Mouse (Mus musculus): Measurements from ENCODE around the gene Ocln. TPM values are rescaled to one million over a fixed set of nuclear protein-coding genes. Genes with fewer than 3 reads are reported as not detected.
"Not testable (repeated sequence)": the region's sequence is repeated elsewhere in the genome, so short reads cannot be mapped to it uniquely, and the experiment has no call there.

Gene Ocln
- polyA plus RNA-seq, 1 experiment from 2014 or later = 38.5 TPM

DNA sequence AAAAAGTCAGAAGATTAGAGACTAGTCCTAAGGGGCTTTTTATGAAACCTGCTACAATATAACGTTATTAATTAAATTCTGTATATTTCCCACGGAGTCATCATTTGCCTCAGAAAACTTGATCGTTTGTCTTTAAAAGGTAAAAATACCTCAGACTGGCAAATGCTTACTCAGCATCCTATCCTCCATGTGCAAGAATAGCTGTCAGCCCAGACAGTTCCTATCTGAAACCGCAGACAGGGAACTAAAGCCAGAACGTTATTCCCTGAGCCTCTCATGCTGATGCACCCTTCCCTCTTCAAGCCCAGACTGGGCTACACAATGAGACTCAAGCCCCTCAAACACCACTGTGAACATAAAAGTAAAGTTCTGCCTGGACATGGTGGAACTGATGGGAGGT is 62.1 kb downstream of the Ocln start:
- Histone ChIP-seq H3K27ac (ENCODE audit: low read length) (no peak overlapping the region), H3K4me2 (ENCODE audit: low read depth, low read length) (no peak overlapping the region), H3K36me3 (ENCODE audit: control insufficient read depth, insufficient read depth, low read length) (peaks cover 15% of the 10 kb centered on the region), H3K9me3 (ENCODE audit: control insufficient read depth, low read length) (no peaks in the 10 kb centered on the region), H3K4me1 (replicated peaks; ENCODE audit: control insufficient read depth, insufficient read depth, low read length) (peaks cover 11% of the 10 kb centered on the region), H3K4me3 (ENCODE audit: low read length) (no peak overlapping the region), H3K27me3 (ENCODE audit: control insufficient read depth, insufficient read depth, low read depth, low read length) (no peaks in the 10 kb centered on the region), H3K9ac (ENCODE audit: low read length) (no peak overlapping the region)
- WGBS = 87% methylated on average over 5 of the region's 5 CpGs
- no peak for ATAC-seq (ENCODE audit: low read depth)

DNA sequence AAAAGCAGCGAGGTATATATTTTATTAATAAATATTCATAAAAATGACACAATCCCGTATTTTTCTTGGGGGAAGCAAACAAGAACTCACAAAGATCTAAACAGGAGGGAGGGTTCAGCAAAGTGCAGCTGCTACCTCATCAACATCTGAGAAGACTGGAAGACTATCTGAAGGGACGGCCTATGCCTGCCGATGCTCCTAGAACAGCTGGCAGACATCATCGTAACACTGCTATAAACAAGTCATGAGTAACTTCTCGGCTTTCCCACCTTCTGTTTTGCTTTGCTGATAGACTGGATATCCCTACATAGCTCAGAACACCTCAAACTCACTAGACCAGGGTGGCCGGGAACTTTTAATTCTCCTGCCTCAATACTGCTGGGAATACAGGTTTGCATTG is 68.9 kb downstream of the Ocln start:
- H3K9me3 ChIP-seq (ENCODE audit: control insufficient read depth, low read length) = no peaks in the 10 kb centered on the region
- H3K27me3 ChIP-seq (ENCODE audit: control insufficient read depth, insufficient read depth, low read depth, low read length) = no peaks in the 10 kb centered on the region
- H3K4me3 ChIP-seq (ENCODE audit: low read length) = no peak overlapping the region
- WGBS = 61% methylated on average over 7 of the region's 7 CpGs
- H3K9ac ChIP-seq (ENCODE audit: low read length) = no peak overlapping the region
- no peak for ATAC-seq (ENCODE audit: low read depth)
- peaks cover 27% of the 10 kb centered on the region for H3K36me3 ChIP-seq (ENCODE audit: control insufficient read depth, insufficient read depth, low read length)
- H3K4me1 ChIP-seq (replicated peaks; ENCODE audit: control insufficient read depth, insufficient read depth, low read length) = no peaks in the 10 kb centered on the region
- H3K4me2 ChIP-seq (ENCODE audit: low read depth, low read length) = no peak overlapping the region
- H3K27ac ChIP-seq (ENCODE audit: low read length) = no peak overlapping the region

- Histone ChIP-seq H3K27me3 (ENCODE audit: control insufficient read depth, insufficient read depth, low read depth, low read length) (no peaks in the 10 kb centered on the region), H3K9ac (ENCODE audit: low read length) (no peak overlapping the region), H3K4me3 (ENCODE audit: low read length) (no peak overlapping the region), H3K4me2 (ENCODE audit: low read depth, low read length) (no peak overlapping the region), H3K9me3 (ENCODE audit: control insufficient read depth, low read length) (no peaks in the 10 kb centered on the region), H3K27ac (ENCODE audit: low read length) (no peak overlapping the region), H3K4me1 (replicated peaks; ENCODE audit: control insufficient read depth, insufficient read depth, low read length) (no peaks in the 10 kb centered on the region), H3K36me3 (ENCODE audit: control insufficient read depth, insufficient read depth, low read length) (peaks cover 30% of the 10 kb centered on the region)
- ATAC-seq (ENCODE audit: low read depth) = no peak
- WGBS = 82% methylated on average over 2 of the region's 2 CpGs
Observed at GRCm38 (mm10) chr13:100463527-100464222, 88.8 kb downstream of the Ocln start.

- Histone ChIP-seq H3K9me3 (ENCODE audit: control insufficient read depth, low read length) (no peaks in the 10 kb centered on the region), H3K4me3 (ENCODE audit: low read length) (no peak overlapping the region), H3K9ac (ENCODE audit: low read length) (no peak overlapping the region), H3K4me1 (replicated peaks; ENCODE audit: control insufficient read depth, insufficient read depth, low read length) (no peaks in the 10 kb centered on the region), H3K27me3 (ENCODE audit: control insufficient read depth, insufficient read depth, low read depth, low read length) (no peaks in the 10 kb centered on the region), H3K4me2 (ENCODE audit: low read depth, low read length) (no peak overlapping the region), H3K36me3 (ENCODE audit: control insufficient read depth, insufficient read depth, low read length) (peaks cover 14% of the 10 kb centered on the region), H3K27ac (ENCODE audit: low read length) (no peak overlapping the region)
- WGBS = 71% methylated on average over 3 of the region's 3 CpGs
- no peak for ATAC-seq (ENCODE audit: low read depth)
Observed at GRCm38 (mm10) chr13:100461336-100461735, 91.2 kb downstream of the Ocln start.

DNA sequence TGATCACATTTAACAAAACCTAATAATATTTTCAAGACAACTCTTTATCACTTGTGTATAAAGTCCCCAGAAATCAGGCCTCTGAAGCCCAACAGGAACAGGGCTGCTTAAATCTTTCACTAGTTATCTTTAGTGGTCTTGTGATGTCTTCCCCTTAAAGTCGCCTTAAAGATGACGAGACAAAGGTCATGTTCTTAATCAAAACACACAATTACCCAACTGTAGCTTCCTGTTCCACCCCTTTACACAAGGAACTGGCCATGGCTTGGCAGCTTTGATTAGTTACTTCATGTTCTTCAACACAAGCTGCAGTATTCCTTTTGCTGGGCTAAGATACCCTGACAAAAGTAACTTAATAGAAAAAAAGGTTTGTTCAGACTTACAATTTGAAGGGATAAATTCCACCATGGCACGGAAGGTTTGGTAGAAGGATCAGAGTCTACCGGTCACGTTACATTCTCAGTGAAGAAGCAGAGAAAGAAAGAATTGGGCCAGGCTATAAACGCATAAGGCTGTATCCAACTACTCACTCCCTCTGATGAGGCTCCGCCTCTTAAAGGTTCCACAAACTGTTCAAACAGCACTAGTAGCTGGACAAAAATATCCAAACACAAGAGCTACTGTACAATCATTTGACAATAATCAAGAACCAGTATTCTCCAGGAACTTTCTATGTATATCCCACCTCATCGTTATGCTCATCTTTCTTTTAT is 99.9 kb downstream of the Ocln start, which contains the start of gene Naip1:
Gene Naip1, minus strand, starts transcription at position 455 of the 713 bp plus-strand sequence.
- not testable (repeated sequence) for H3K4me3 ChIP-seq (ENCODE audit: low read length); H3K4me1 ChIP-seq (replicated peaks; ENCODE audit: control insufficient read depth, insufficient read depth, low read length); H3K27me3 ChIP-seq (ENCODE audit: control insufficient read depth, insufficient read depth, low read depth, low read length); H3K36me3 ChIP-seq (ENCODE audit: control insufficient read depth, insufficient read depth, low read length); ATAC-seq (ENCODE audit: low read depth); H3K9ac ChIP-seq (ENCODE audit: low read length); H3K27ac ChIP-seq (ENCODE audit: low read length); H3K9me3 ChIP-seq (ENCODE audit: control insufficient read depth, low read length); H3K4me2 ChIP-seq (ENCODE audit: low read depth, low read length)
- 69% methylated on average over 8 of the region's 8 CpGs for WGBS

DNA sequence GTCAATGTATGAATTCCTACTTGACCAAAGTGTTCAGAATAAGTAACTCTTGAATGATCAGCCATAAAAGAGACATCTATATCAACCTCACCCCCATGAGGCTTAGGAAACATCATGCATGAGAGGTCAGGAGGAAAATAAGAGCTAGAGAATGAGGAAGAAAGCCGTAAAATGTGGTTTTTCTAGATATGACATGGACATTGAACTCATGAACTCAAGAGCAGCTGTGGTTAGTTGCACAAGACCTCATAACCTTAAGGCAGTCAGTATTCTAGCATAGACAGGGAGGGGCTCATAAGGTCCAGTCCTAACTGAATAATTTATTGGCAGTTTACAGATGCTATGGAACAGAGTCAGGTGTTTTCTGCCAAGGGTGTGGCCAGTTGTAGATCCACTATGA is 103.0 kb downstream of the Ocln start:
- no peaks in the 10 kb centered on the region for H3K27me3 ChIP-seq (ENCODE audit: control insufficient read depth, insufficient read depth, low read depth, low read length)
- H3K9ac ChIP-seq (ENCODE audit: low read length) = no peak overlapping the region
- H3K36me3 ChIP-seq (ENCODE audit: control insufficient read depth, insufficient read depth, low read length) = no peaks in the 10 kb centered on the region
- H3K4me2 ChIP-seq (ENCODE audit: low read depth, low read length) = no peak overlapping the region
- no peaks in the 10 kb centered on the region for H3K9me3 ChIP-seq (ENCODE audit: control insufficient read depth, low read length)
- H3K4me1 ChIP-seq (replicated peaks; ENCODE audit: control insufficient read depth, insufficient read depth, low read length) = no peaks in the 10 kb centered on the region
- no peak for ATAC-seq (ENCODE audit: low read depth)
- H3K27ac ChIP-seq (ENCODE audit: low read length) = no peak overlapping the region
- H3K4me3 ChIP-seq (ENCODE audit: low read length) = no peak overlapping the region
- WGBS = 74% methylated on average over 1 of the region's 1 CpGs

Other genes with a start within 250 kb of the Ocln start
- gene Naip6, start 235.0 kb downstream of the Ocln start, polyA plus RNA-seq (2015; fragmentation: Nextera tagmentation; extraction: Ambion mirVana) = 0.26 and 0.43 TPM in 2 replicates
- gene Naip1, start 99.8 kb downstream of the Ocln start, polyA plus RNA-seq (2015; fragmentation: Nextera tagmentation; extraction: Ambion mirVana) = not detected in 2 replicates
- 68.5 and 73.5 TPM in 2 replicates for gene Gtf2h2, start 60.1 kb downstream of the Ocln start, polyA plus RNA-seq (2015; fragmentation: Nextera tagmentation; extraction: Ambion mirVana)
- 12.0 TPM in 2 replicates for gene Marveld2, start 64.3 kb upstream of the Ocln start, polyA plus RNA-seq (2015; fragmentation: Nextera tagmentation; extraction: Ambion mirVana)
- gene Ak6, start 98.3 kb upstream of the Ocln start, polyA plus RNA-seq (2015; fragmentation: Nextera tagmentation; extraction: Ambion mirVana) = 257 TPM in 2 replicates
- 21.4 and 22.4 TPM in 2 replicates for gene Rad17, start 98.3 kb upstream of the Ocln start, polyA plus RNA-seq (2015; fragmentation: Nextera tagmentation; extraction: Ambion mirVana)
- 13.6 and 17.4 TPM in 2 replicates for gene Taf9, start 98.9 kb upstream of the Ocln start, polyA plus RNA-seq (2015; fragmentation: Nextera tagmentation; extraction: Ambion mirVana)
- 11.3 and 12.8 TPM in 2 replicates for gene Ccdc125, start 117.0 kb upstream of the Ocln start, polyA plus RNA-seq (2015; fragmentation: Nextera tagmentation; extraction: Ambion mirVana)
- 89.2 and 90.7 TPM in 2 replicates for gene Cdk7, start 178.2 kb upstream of the Ocln start, polyA plus RNA-seq (2015; fragmentation: Nextera tagmentation; extraction: Ambion mirVana)
- 152 and 163 TPM in 2 replicates for gene Mrps36, start 191.9 kb upstream of the Ocln start, polyA plus RNA-seq (2015; fragmentation: Nextera tagmentation; extraction: Ambion mirVana)
- 31.1 and 35.1 TPM in 2 replicates for gene Cenph, start 223.2 kb upstream of the Ocln start, polyA plus RNA-seq (2015; fragmentation: Nextera tagmentation; extraction: Ambion mirVana)
- 271 and 277 TPM in 2 replicates for gene Ccnb1, start 233.9 kb upstream of the Ocln start, polyA plus RNA-seq (2015; fragmentation: Nextera tagmentation; extraction: Ambion mirVana)